Mouse (Mus musculus): ENCODE measurements around the gene Zfp426.

DNA sequence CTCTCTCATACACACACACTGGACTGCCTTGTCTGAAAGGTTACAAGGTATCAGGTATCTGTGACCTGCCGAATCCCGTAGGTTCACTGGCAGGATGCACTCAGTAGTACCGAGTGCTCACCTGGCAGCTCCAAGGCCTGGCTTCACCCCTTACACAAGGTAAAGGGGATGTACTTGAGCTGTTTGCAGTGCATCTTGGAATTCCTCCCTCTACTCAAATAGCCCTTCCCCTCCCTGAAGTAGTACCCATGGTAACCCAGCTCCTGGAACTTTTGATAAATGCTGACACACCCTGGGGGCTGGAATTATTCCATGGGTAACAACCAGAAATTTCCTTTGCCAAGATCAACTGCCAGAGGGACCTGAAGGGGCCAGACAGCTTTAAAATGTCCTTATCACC, 21.5 kb upstream of the Zfp426 start:
- no peak for TF ChIP-seq CTCF (IDR thresholded peaks at IDR 0.05; ENCODE audit: low read depth)
- no peak for TF ChIP-seq EP300 (IDR thresholded peaks at IDR 0.05; ENCODE audit: low read depth)

Data from liver, embryonic 14.5 days (tissue).